Mouse (Mus musculus) gastrocnemius, adult 2 months (tissue): Measurements from ENCODE around the gene S100pbp. TPM values are rescaled to one million over a fixed set of nuclear protein-coding genes. Genes with fewer than 3 reads are reported as not detected.

ENCODE experiments used
- DNase-seq: peaks from one replicate; pipeline ENCODE4 v3.0.0; 2022
- H3K27ac ChIP-seq: fragments of 200-600 bp; 2 replicates; pipeline ENCODE4 v1.8.1; 2022; ENCODE audit warnings: mild to moderate bottlenecking
- H3K4me3 ChIP-seq: fragments of 200-600 bp; 2 replicates; pipeline ENCODE4 v1.8.1; 2022; ENCODE audit warnings: mild to moderate bottlenecking, moderate library complexity
- CTCF ChIP-seq: fragments of 200-600 bp; IDR thresholded peaks from 2 replicates; pipeline ENCODE4 v1.8.1; 2022; ENCODE audit warnings: antibody characterized with exemption, mild to moderate bottlenecking, moderate library complexity
- intact Hi-C: fragments of 180-260 bp; cut with DNase I; formaldehyde crosslinking; loops from one replicate; pipeline ENCODE4 v1.15.1; 2025
- long read RNA-seq, 2 experiments: library from polyadenylated mRNA; stranded (forward); transcript quantifications; one replicate each; pipeline ENCODE4 v2.0.0; 2021
- total RNA-seq, 2 experiments: library from RNA; stranded (reverse); gene quantifications; 2 replicates each; pipeline ENCODE4 v1.2.3; 2021

The S100pbp gene
- total RNA-seq: 1 to 10 TPM; 4.7 to 4.9 TPM
- long read RNA-seq, experiment 1: 0 reads
- long read RNA-seq, experiment 2, full-length matches to known transcripts: 1 of 2 reads
- long read RNA-seq, experiment 2, partial matches to known transcripts: 0 of 2 reads
- long read RNA-seq, experiment 2, other reads (novel, unspliced or antisense): 1 of 2 reads

- Histone ChIP-seq H3K4me3 (peak within 1 kb of the TSS; percentile 89), H3K27ac (peak within 1 kb of the TSS; percentile 97)
- intact Hi-C loops: loop anchor here (5.0 kb wide), 2 partner anchors 142 to 272 kb away; partner anchors contain the start of gene Bsdc1
- no peak for TF ChIP-seq CTCF
- peak; percentile 98 for DNase-seq
Measured at GRCm38 (mm10) chr4:129189542-129190519, at the start of gene S100pbp, which contains the start of gene Yars. S100pbp (minus strand) TSS chr4:129189727. Yars (plus strand) TSS chr4:129189760.

- peak; percentile 75 for DNase-seq
- TF ChIP-seq CTCF: no peak
- intact Hi-C loops: no loop called here
- peak overlapping the region; percentile 16; the same call in 1 of the 2 replicates for H3K27ac ChIP-seq
- H3K4me3 ChIP-seq: peak overlapping the region; percentile 72
Measured at GRCm38 (mm10) chr4:129239075-129239474, 49.5 kb upstream of the S100pbp start.

GRCm38 (mm10) chr4:129238579-129239016 lies 49.1 kb upstream of the S100pbp start:
- Histone ChIP-seq H3K27ac (no peak overlapping the region), H3K4me3 (peak overlapping the region; percentile 72)
- DNase-seq: no peak
- intact Hi-C loops: no loop called here
- TF ChIP-seq CTCF: no peak

- Histone ChIP-seq H3K27ac (no peak overlapping the region), H3K4me3 (no peak overlapping the region; the same call in 1 of the 2 replicates)
- TF ChIP-seq CTCF: no peak
- DNase-seq: no peak
- intact Hi-C loops: no loop called here
Measured at GRCm38 (mm10) chr4:129237843-129238441, 48.4 kb upstream of the S100pbp start.

GRCm38 (mm10) chr4:129236236-129236813 lies 46.8 kb upstream of the S100pbp start:
- no peak overlapping the region for H3K27ac ChIP-seq
- no peak for TF ChIP-seq CTCF
- DNase-seq: no peak
- no peak overlapping the region for H3K4me3 ChIP-seq
- intact Hi-C loops: no loop called here

GRCm38 (mm10) chr4:129235147-129235546 lies 45.6 kb upstream of the S100pbp start:
- no peak for DNase-seq
- no peak overlapping the region for H3K27ac ChIP-seq
- no peak for TF ChIP-seq CTCF
- H3K4me3 ChIP-seq: no peak overlapping the region
- intact Hi-C loops: no loop called here

GRCm38 (mm10) chr4:129234488-129234887 lies 45.0 kb upstream of the S100pbp start:
- intact Hi-C loops: no loop called here
- Histone ChIP-seq H3K4me3 (no peak overlapping the region), H3K27ac (no peak overlapping the region)
- TF ChIP-seq CTCF: no peak
- DNase-seq: no peak

GRCm38 (mm10) chr4:129232561-129233360 lies 43.2 kb upstream of the S100pbp start:
- Histone ChIP-seq H3K4me3 (no peak overlapping the region), H3K27ac (no peak overlapping the region)
- intact Hi-C loops: no loop called here
- no peak for TF ChIP-seq CTCF
- DNase-seq: no peak

GRCm38 (mm10) chr4:129231594-129232450 lies 42.3 kb upstream of the S100pbp start:
- H3K27ac ChIP-seq: no peak overlapping the region
- no peak overlapping the region for H3K4me3 ChIP-seq
- intact Hi-C loops: no loop called here
- no peak for DNase-seq
- TF ChIP-seq CTCF: no peak

- TF ChIP-seq CTCF: no peak
- H3K27ac ChIP-seq: no peak overlapping the region
- intact Hi-C loops: no loop called here
Measured at GRCm38 (mm10) chr4:129230926-129231325, 41.4 kb upstream of the S100pbp start.

GRCm38 (mm10) chr4:129227985-129228381 lies 38.5 kb upstream of the S100pbp start:
- Histone ChIP-seq H3K4me3 (no peak overlapping the region), H3K27ac (no peak overlapping the region)
- no peak for DNase-seq
- intact Hi-C loops: no loop called here
- no peak for TF ChIP-seq CTCF

More at GRCm38 (mm10) chr4:129230926-129231325, 41.4 kb upstream of the S100pbp start:
- DNase-seq: no peak
- H3K4me3 ChIP-seq: no peak overlapping the region
